Mouse (Mus musculus) forebrain, embryonic 16.5 days (tissue): Measurements from ENCODE around the gene Sp9. TPM values are rescaled to one million over a fixed set of nuclear protein-coding genes. Genes with fewer than 3 reads are reported as not detected.

Source experiments
- ATAC-seq: fragments of 200-750 bp; cut with Nextera tagmentation; 2 replicates; pipeline ENCODE4 v1.8.0; 2017; ENCODE audit warnings: mild to moderate bottlenecking, moderate library complexity
- H3K27ac ChIP-seq: fragments of 300-500 bp; sonication (generic); 2 replicates; pipeline ENCODE4 v1.5.1; 2014; ENCODE audit warnings: low read length, control low read depth
- H3K27me3 ChIP-seq: fragments of 300-500 bp; sonication (generic); replicated peaks from 2 replicates; pipeline ENCODE4 v1.6.1; 2014; ENCODE audit warnings: low read length; ENCODE audit not compliant: control insufficient read depth, insufficient read depth
- H3K36me3 ChIP-seq: fragments of 300-500 bp; sonication (generic); 2 replicates; pipeline ENCODE4 v1.6.1; 2014; ENCODE audit not compliant: control insufficient read depth, insufficient read depth
- H3K4me1 ChIP-seq: fragments of 300-500 bp; sonication (generic); replicated peaks from 2 replicates; pipeline ENCODE4 v1.6.1; 2014; ENCODE audit warnings: low read length; ENCODE audit not compliant: control insufficient read depth, insufficient read depth
- H3K4me2 ChIP-seq: fragments of 300-500 bp; sonication (generic); 2 replicates; pipeline ENCODE4 v1.6.1; 2014; ENCODE audit warnings: mild to moderate bottlenecking, low read length, control low read depth
- H3K4me3 ChIP-seq: fragments of 300-500 bp; sonication (generic); replicated peaks from 2 replicates; pipeline ENCODE4 v1.5.1; 2014; ENCODE audit warnings: mild to moderate bottlenecking, low read length, control low read depth
- H3K9ac ChIP-seq: fragments of 300-500 bp; sonication (generic); replicated peaks from 2 replicates; pipeline ENCODE4 v1.6.1; 2014; ENCODE audit warnings: low read depth, low read length, control low read depth
- H3K9me3 ChIP-seq: fragments of 300-500 bp; sonication (generic); 2 replicates; pipeline ENCODE4 v1.6.1; 2016; ENCODE audit warnings: low read length; ENCODE audit not compliant: control insufficient read depth
- WGBS: fragments of 180-500 bp; shearing (Covaris S2); extraction: QIAGEN DNeasy Blood & Tissue Kit; methylation state at CpG from one replicate; pipeline ENCODE4 v1.1.7; 2014; 5-methylcytosine and 5-hydroxymethylcytosine counted together
- polyA plus RNA-seq: library from polyadenylated mRNA; unstranded; fragments of >200 nt; fragmentation: Nextera tagmentation; extraction: Ambion mirVana; gene quantifications from 2 replicates; pipeline ENCODE4 v1.2.1, GENCODE M21; 2015

Gene Sp9
- polyA plus RNA-seq, 1 experiment from 2014 or later = 6.6 TPM

DNA sequence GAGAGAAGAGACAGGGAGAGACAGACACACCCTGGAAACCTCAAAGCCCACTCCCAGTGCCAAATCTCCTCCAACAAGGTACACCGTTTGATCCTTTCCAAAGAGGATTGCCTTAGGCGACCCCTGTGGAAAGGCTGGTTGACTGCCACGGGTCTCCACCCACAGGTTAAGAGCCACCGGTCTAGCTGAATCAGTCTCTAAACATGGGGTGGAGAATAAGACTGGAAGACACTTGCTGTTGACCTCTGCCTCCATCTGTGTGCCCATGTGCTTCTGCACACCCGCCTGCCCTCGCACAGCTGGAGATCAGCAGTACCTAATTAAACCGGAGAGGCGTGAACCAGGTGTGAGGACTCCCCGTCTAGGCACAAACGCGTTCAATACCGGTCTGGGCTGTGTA, 51.3 kb downstream of the Sp9 start:
- no peak overlapping the region for H3K9ac ChIP-seq
- H3K4me1 ChIP-seq = no peaks in the 10 kb centered on the region
- no peaks in the 10 kb centered on the region for H3K36me3 ChIP-seq
- WGBS = 78% methylated on average over 12 of the region's 12 CpGs
- H3K4me3 ChIP-seq = no peak overlapping the region
- H3K27ac ChIP-seq = no peak overlapping the region
- no peaks in the 10 kb centered on the region for H3K27me3 ChIP-seq
- H3K9me3 ChIP-seq = no peaks in the 10 kb centered on the region
- H3K4me2 ChIP-seq = no peak overlapping the region
- ATAC-seq = no peak

DNA sequence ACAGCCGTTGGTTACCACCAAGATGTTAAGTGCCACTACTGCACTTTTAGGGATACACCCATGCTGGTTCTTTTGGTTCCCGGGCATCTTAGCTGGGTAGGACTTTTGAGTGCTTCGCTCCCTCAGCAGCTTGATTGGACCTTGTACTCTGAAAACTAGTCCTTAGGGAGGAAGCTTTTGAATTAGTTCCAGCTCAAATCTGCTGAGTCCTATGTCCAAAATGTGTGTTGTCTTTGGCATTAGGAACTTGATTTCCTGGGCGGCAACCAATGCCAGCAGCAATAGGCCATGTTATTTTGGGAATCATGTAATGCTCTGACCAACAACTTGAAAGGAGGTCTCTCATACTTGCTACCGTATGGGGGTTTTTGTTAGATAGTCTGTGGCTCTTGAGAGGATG, 54.1 kb downstream of the Sp9 start:
- Histone ChIP-seq H3K9me3 (no peaks in the 10 kb centered on the region), H3K4me3 (no peak overlapping the region), H3K27ac (no peak overlapping the region), H3K4me2 (no peak overlapping the region), H3K27me3 (no peaks in the 10 kb centered on the region), H3K4me1 (no peaks in the 10 kb centered on the region), H3K9ac (no peak overlapping the region), H3K36me3 (no peaks in the 10 kb centered on the region)
- WGBS = 88% methylated on average over 5 of the region's 5 CpGs
- no peak for ATAC-seq

Other genes with a start within 250 kb of the Sp9 start
- 98.5 and 105 TPM in 2 replicates for gene Ola1, start 53.0 kb upstream of the Sp9 start, polyA plus RNA-seq
- gene Scrn3, start 40.7 kb downstream of the Sp9 start, polyA plus RNA-seq = 8.7 and 9.1 TPM in 2 replicates
- gene Cir1, start 40.8 kb downstream of the Sp9 start, polyA plus RNA-seq = 24.6 and 26.6 TPM in 2 replicates
- gene Gpr155, start 114.6 kb downstream of the Sp9 start, polyA plus RNA-seq = 12.2 and 14.3 TPM in 2 replicates